Mouse (Mus musculus) large intestine, adult 2 months (tissue): ENCODE measurements around the gene Casp3. TPM values are rescaled to one million over a fixed set of nuclear protein-coding genes. Genes with fewer than 3 reads are reported as not detected.

Experiments
- DNase-seq: peaks from one replicate; pipeline ENCODE4 v3.0.0-alpha.2; 2012; ENCODE audit warnings: low read depth, low spot score
- WGBS: fragments of 180-500 bp; shearing (Covaris S2); methylation state at CpG from one replicate; pipeline ENCODE4 v1.1.7; 2018; 5-methylcytosine and 5-hydroxymethylcytosine counted together
- polyA plus RNA-seq: library from polyadenylated mRNA; depleted of rRNA; stranded (reverse); fragments of >200 nt; gene quantifications from 2 replicates; pipeline ENCODE4 v1.2.3, GENCODE M21; 2012; rRNA removed

Gene Casp3
- polyA plus RNA-seq, 1 experiment, result 8.6 TPM

DNA sequence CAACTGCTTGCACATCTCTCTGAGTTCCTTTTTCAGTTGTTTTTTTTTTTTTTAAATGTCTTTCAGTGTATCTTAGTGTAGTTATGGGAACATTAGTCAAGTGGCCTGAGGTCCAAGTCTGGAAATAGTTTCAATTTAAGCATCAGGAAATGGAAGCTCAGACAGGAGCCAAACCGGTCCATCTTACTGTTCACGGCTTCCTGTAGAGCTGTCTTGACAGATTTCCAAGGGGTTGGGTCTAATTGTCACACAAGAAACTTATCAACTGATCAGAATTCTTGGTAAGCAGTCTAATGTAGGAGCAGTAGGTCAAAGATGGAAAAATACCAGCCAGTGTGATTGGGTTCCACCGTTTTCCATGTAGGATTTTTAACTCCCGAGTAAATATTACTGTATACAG, 31.3 kb downstream of the Casp3 start:
- 72% methylated on average over 4 of the region's 4 CpGs for WGBS
- DNase-seq, result no peak

DNA sequence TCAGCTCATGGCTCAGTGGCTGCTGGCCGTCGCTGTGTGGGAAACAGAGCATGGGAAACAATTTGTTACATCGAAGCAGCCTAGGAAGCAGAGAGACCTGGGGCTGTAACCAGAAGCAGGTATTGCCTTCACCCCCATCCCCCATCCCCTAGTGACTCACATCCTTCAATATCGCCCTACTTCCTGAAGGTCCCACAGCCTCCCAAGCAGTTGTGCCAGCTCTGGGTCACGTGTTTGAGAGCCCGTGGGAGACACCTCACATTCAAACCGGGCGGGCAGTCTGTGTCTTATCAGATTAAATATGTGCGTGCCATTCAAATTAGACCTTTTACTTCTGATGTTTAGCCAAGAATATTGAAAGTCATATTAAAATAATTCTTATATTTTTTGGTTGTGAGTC, 34.8 kb downstream of the Casp3 start:
- no peak for DNase-seq
- WGBS, result 38% methylated on average over 9 of the region's 9 CpGs

DNA sequence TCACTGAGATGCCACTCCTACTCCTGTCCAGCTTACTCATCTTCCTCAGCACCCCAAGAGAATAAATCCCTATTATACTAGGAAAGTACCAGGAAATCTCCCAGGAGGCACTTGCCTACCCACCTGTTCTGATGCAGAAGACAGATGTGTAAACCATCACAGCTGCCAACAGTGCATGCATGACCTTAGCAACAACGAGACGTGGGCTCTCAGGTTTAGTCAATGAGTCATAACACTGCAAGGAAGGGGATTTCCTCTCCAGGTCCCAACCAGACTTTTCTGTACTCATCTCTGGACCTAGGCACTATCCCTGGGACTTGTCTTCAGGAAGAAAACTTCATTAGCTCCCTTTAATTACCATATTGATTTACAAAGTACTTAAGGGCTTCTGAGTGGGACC, 38.8 kb downstream of the Casp3 start:
- DNase-seq, result no peak
- 39% methylated on average over 2 of the region's 2 CpGs for WGBS

DNA sequence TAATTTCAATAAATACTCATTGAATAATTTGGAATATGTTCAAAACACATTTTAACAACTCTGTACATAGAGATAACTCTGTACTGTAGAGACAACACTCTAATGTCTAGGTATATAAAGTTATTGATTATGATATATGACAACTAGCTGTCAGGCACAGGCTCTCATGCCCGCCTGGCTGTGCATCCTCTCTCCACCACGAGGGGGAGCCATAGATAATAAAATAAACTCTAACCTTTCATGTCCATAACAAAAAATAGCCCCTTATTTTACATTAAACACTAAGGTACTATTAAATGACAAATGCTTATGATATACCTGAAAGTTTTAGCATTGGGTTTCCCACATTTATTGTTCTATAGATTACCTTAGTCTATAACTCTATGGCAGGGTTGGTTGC, 54.4 kb downstream of the Casp3 start:
- DNase-seq, result no peak
- WGBS, result 1% methylated on average over 2 of the region's 2 CpGs

DNA sequence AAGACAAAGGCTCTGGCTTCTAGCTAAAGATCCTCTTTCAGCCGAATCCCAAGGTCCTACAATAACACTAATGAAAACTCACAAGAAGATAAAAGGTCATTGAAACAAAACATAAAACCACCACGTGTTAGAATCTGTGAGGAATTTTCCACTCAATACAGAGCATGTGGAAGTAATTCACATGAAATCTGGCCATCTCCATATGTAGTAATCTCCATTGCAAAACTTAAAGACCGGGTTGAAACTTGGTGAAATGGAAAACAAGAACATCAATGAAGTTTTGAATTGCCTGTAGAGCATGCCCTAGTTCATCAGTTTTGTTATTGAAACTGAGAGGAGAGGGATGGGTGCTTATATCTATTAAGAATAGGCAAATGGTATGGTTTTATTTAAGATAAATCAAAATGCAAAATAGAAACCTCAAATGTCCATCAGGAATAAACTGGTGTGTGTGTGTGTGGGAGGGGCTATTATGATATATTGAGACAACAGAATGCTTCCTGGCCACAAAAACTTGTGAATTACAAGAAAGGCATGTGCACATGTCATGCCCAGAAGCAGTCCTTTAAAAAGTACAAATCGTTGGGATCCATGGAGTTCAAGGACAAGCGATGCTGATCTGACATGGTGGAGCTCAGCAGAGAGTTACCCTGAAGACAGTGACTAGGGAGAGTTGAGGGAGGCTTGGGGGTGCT, 63.7 kb downstream of the Casp3 start:
- 66% methylated on average over 5 of the region's 5 CpGs for WGBS
- no peak for DNase-seq

DNA sequence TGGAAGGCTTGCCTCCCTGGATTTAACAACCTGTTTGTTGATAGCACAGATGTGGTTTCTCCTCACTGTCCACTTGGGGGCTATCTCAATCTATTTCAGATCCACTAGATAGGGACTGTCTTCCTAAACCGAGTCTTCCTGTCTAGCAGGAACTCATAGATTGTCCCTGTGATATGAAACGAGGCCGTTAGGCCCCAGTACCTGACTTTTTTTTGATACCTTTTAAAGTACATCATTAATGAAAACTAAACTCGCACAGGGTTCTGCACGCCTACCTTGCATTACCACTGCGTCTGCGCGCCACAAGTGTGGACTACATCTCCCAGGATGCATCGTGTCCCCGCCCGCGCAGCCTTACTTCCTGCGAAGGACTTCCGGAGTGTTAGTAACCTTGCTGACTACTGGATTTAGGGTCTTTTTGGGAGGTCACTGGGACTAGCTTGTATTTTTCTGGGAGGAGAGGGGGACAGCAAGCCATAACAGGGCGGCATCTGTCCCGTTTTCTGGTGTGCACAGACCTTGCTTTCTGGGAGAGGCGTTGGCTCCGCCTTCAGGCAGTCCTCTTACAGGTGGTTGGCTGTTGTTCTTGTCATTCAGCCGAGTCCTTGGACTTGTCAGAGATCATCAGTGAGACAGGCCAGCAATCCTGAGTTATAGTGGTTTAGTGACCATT, 69.7 kb downstream of the Casp3 start:
- WGBS, result under 1% methylated on average over 19 of the region's 19 CpGs
- peak; percentile 86 for DNase-seq

Other genes with a start within 250 kb of the Casp3 start
- 9.7 and 16.7 TPM in 2 replicates for gene Acsl1, start 146.3 kb upstream of the Casp3 start, polyA plus RNA-seq
- 2.4 and 3.5 TPM in 2 replicates for gene Cenpu, start 65.3 kb upstream of the Casp3 start, polyA plus RNA-seq
- 1.4 and 1.9 TPM in 2 replicates for gene Primpol, start 79 bp upstream of the Casp3 start, polyA plus RNA-seq
- 13.2 and 20.7 TPM in 2 replicates for gene Irf2, start 122.4 kb downstream of the Casp3 start, polyA plus RNA-seq